Mouse (Mus musculus): ENCODE measurements around the gene Sh3rf1. TPM values are rescaled to one million over a fixed set of nuclear protein-coding genes. Genes with fewer than 3 reads are reported as not detected.

Gene Sh3rf1
- polyA plus RNA-seq, 1 experiment from 2014 or later, result 15.5 TPM

DNA sequence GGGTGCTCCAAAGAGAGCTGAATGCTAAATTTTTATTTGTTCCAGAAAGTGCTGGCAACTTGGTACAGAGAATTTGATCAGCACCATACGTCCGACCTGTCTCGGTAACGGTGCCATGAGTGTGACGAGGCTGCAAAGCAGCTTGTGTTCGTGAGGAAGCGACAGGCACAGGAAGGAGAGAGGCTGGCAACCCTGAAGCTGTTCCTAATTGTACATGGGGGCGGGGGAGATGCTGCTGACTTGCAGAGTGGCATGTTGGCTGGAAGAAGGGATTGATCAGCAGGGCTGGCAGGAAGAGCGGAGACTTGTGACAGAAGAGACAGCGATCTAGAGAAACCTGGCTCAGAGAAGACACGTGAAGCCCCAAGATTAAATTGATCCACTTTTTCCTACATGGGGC, 197.9 kb downstream of the Sh3rf1 start:
- Histone ChIP-seq H3K9me3 (ENCODE audit: control insufficient read depth, low read depth, low read length) (no peaks in the 10 kb centered on the region), H3K36me3 (ENCODE audit: control insufficient read depth, insufficient read depth, low read length) (no peaks in the 10 kb centered on the region), H3K4me1 (ENCODE audit: control insufficient read depth, insufficient read depth, low read length) (no peaks in the 10 kb centered on the region), H3K27me3 (ENCODE audit: control insufficient read depth, insufficient read depth, low read length) (no peaks in the 10 kb centered on the region), H3K4me2 (replicated peaks; ENCODE audit: low read depth, low read length) (no peak overlapping the region), H3K4me3 (ENCODE audit: low read depth, low read length) (no peak overlapping the region), H3K9ac (replicated peaks; ENCODE audit: low read depth, low read length) (no peak overlapping the region), H3K27ac (ENCODE audit: low read length) (no peak overlapping the region)
- WGBS, result 82% methylated on average over 11 of the region's 11 CpGs
- no peak for ATAC-seq (ENCODE audit: insufficient number of reproducible peaks, insufficient read depth, low FRiP score, low read depth)

DNA sequence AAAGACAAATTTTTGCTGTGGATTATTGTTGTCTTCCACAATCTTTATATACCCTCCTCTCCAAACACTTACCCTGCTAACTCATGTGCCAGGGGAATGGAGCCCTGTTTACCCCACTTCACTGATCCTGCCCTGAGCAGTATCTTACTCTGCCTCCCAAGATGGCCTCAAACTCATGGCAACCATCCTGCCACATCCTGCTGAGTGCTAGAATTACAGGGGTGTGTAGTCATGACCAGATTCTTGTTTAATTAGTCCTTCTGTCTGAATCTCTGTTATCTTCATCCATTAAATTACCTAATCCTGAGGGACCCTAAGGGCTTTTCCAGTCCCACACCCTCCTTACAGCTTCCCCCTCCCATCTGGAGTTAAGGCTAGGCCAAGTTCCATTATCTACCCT, 201.5 kb downstream of the Sh3rf1 start:
- H3K27me3 ChIP-seq (ENCODE audit: control insufficient read depth, insufficient read depth, low read length), result no peaks in the 10 kb centered on the region
- ATAC-seq (ENCODE audit: insufficient number of reproducible peaks, insufficient read depth, low FRiP score, low read depth), result no peak
- H3K9me3 ChIP-seq (ENCODE audit: control insufficient read depth, low read depth, low read length), result no peaks in the 10 kb centered on the region
- H3K9ac ChIP-seq (replicated peaks; ENCODE audit: low read depth, low read length), result no peak overlapping the region
- no peak overlapping the region for H3K27ac ChIP-seq (ENCODE audit: low read length)
- H3K36me3 ChIP-seq (ENCODE audit: control insufficient read depth, insufficient read depth, low read length), result no peaks in the 10 kb centered on the region
- H3K4me1 ChIP-seq (ENCODE audit: control insufficient read depth, insufficient read depth, low read length), result 0 out of 2 replicates have a peak, but pooled peaks cover 2% of the 10 kb centered on the region
- no peak overlapping the region for H3K4me2 ChIP-seq (replicated peaks; ENCODE audit: low read depth, low read length)
- no peak overlapping the region for H3K4me3 ChIP-seq (ENCODE audit: low read depth, low read length)

DNA sequence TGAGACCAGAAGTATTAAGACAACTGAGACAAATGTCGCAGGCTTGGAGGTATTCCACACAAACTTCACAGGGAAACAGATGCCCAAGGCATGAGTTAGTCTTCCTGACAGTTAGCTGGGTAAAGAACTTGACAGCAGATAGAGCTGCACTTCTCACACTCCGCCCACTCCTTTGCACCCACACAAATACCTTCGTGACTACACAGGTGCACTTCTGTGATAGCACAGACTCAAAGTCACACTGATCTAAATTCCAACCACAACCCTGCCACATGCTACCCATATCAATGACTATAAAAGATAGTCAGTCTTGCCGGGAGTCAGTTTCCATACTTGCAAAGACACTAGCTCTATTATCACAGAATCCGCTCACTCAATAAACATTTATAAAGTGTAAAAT, 202.4 kb downstream of the Sh3rf1 start:
- no peaks in the 10 kb centered on the region for H3K27me3 ChIP-seq (ENCODE audit: control insufficient read depth, insufficient read depth, low read length)
- no peak overlapping the region for H3K9ac ChIP-seq (replicated peaks; ENCODE audit: low read depth, low read length)
- no peaks in the 10 kb centered on the region for H3K36me3 ChIP-seq (ENCODE audit: control insufficient read depth, insufficient read depth, low read length)
- no peaks in the 10 kb centered on the region for H3K9me3 ChIP-seq (ENCODE audit: control insufficient read depth, low read depth, low read length)
- no peak overlapping the region for H3K4me2 ChIP-seq (replicated peaks; ENCODE audit: low read depth, low read length)
- 74% methylated on average over 5 of the region's 5 CpGs for WGBS
- 0 out of 2 replicates have a peak, but pooled peaks cover 2% of the 10 kb centered on the region for H3K4me1 ChIP-seq (ENCODE audit: control insufficient read depth, insufficient read depth, low read length)
- no peak for ATAC-seq (ENCODE audit: insufficient number of reproducible peaks, insufficient read depth, low FRiP score, low read depth)
- H3K27ac ChIP-seq (ENCODE audit: low read length), result no peak overlapping the region
- H3K4me3 ChIP-seq (ENCODE audit: low read depth, low read length), result no peak overlapping the region

GRCm38 (mm10) chr8:61426671-61427070, 203.0 kb downstream of the Sh3rf1 start:
- no peak overlapping the region for H3K4me3 ChIP-seq (ENCODE audit: low read depth, low read length)
- ATAC-seq (ENCODE audit: insufficient number of reproducible peaks, insufficient read depth, low FRiP score, low read depth), result no peak

DNA sequence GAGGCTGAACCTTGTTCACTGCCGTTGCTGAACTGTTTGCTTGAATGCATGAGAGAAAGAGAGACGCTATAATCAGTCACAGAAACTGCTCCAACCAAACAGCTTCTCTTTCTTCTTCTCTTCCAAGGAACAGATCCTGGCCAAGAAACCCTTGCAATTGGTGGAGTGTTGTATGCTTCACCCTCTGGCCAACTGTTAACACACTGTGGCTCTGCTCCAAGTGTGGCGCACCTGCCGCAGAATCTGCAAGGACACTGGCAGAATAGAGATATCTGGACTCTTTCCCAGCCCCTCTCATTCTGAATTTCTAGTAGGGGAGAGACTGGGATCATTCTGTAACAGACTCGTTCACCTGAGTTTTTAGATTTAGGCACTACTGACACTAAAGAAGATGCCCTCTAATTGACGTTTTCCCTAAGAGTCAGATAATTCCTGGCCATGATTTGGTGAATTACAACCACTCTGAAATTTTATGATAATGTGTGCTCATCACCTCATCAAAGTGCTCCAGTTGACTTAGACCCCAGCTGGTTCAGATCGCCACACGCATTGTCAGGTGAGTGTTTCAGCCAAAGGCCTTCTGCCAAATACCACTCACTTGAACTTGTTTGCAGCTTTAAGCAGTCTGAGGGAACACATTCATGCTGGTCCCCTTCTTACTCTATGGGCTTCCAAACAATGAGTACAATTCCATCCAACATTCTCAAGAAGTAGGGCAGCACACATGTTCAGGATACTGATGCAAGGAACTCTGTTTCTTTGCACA, 204.4 kb downstream of the Sh3rf1 start:
- 67% methylated on average over 8 of the region's 8 CpGs for WGBS
- no peak for ATAC-seq (ENCODE audit: insufficient number of reproducible peaks, insufficient read depth, low FRiP score, low read depth)

More at GRCm38 (mm10) chr8:61426671-61427070, 203.0 kb downstream of the Sh3rf1 start:
- Histone ChIP-seq H3K9ac (replicated peaks; ENCODE audit: low read depth, low read length) (no peak overlapping the region), H3K4me1 (ENCODE audit: control insufficient read depth, insufficient read depth, low read length) (0 out of 2 replicates have a peak, but pooled peaks cover 2% of the 10 kb centered on the region), H3K36me3 (ENCODE audit: control insufficient read depth, insufficient read depth, low read length) (no peaks in the 10 kb centered on the region), H3K9me3 (ENCODE audit: control insufficient read depth, low read depth, low read length) (no peaks in the 10 kb centered on the region), H3K27me3 (ENCODE audit: control insufficient read depth, insufficient read depth, low read length) (no peaks in the 10 kb centered on the region), H3K4me2 (replicated peaks; ENCODE audit: low read depth, low read length) (no peak overlapping the region), H3K27ac (ENCODE audit: low read length) (no peak overlapping the region)
- 59% methylated on average over 5 of the region's 5 CpGs for WGBS

GRCm38 (mm10) chr8:61428821-61429482, 205.3 kb downstream of the Sh3rf1 start:
- no peak overlapping the region for H3K9ac ChIP-seq (replicated peaks; ENCODE audit: low read depth, low read length)
- no peaks in the 10 kb centered on the region for H3K27me3 ChIP-seq (ENCODE audit: control insufficient read depth, insufficient read depth, low read length)
- no peak overlapping the region for H3K4me3 ChIP-seq (ENCODE audit: low read depth, low read length)
- H3K4me2 ChIP-seq (replicated peaks; ENCODE audit: low read depth, low read length), result no peak overlapping the region
- 0 out of 2 replicates have a peak, but pooled peaks cover 2% of the 10 kb centered on the region for H3K4me1 ChIP-seq (ENCODE audit: control insufficient read depth, insufficient read depth, low read length)
- ATAC-seq (ENCODE audit: insufficient number of reproducible peaks, insufficient read depth, low FRiP score, low read depth), result peak; percentile 53; the same call in 1 of the 2 replicates
- no peaks in the 10 kb centered on the region for H3K36me3 ChIP-seq (ENCODE audit: control insufficient read depth, insufficient read depth, low read length)
- H3K9me3 ChIP-seq (ENCODE audit: control insufficient read depth, low read depth, low read length), result no peaks in the 10 kb centered on the region
- peak overlapping the region; percentile 44; the same call in 1 of the 2 replicates for H3K27ac ChIP-seq (ENCODE audit: low read length)
- WGBS, result 37% methylated on average over 4 of the region's 4 CpGs

More for the DNA sequence above, 204.4 kb downstream of the Sh3rf1 start:
- Histone ChIP-seq H3K4me1 (ENCODE audit: control insufficient read depth, insufficient read depth, low read length) (0 out of 2 replicates have a peak, but pooled peaks cover 2% of the 10 kb centered on the region), H3K9me3 (ENCODE audit: control insufficient read depth, low read depth, low read length) (no peaks in the 10 kb centered on the region), H3K36me3 (ENCODE audit: control insufficient read depth, insufficient read depth, low read length) (no peaks in the 10 kb centered on the region), H3K27ac (ENCODE audit: low read length) (peak overlapping the region; percentile 34; the same call in 1 of the 2 replicates), H3K4me2 (replicated peaks; ENCODE audit: low read depth, low read length) (no peak overlapping the region), H3K9ac (replicated peaks; ENCODE audit: low read depth, low read length) (no peak overlapping the region), H3K4me3 (ENCODE audit: low read depth, low read length) (no peak overlapping the region), H3K27me3 (ENCODE audit: control insufficient read depth, insufficient read depth, low read length) (no peaks in the 10 kb centered on the region)

DNA sequence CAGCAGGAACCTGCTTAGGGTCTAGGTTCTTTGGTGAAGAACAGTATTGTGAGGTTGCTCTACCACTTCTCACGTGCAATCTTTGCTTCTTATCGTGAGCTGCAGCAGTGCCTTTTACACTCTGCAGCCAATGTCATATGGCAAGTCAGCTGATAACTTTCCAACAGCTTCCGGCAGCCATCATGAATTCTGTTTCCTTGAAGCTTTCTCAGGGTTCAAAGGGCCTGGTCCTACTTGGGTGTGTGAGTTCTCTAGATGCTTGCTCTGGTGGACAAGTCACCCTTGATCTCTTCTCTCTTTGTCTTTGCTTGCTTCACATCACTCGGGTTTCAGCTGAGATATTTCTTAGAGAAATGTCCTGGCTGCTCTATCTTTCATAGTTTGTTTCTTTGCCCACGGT, 211.8 kb downstream of the Sh3rf1 start:
- peaks cover 4% of the 10 kb centered on the region; the same call in 1 of the 2 replicates for H3K9me3 ChIP-seq (ENCODE audit: control insufficient read depth, low read depth, low read length)
- H3K9ac ChIP-seq (replicated peaks; ENCODE audit: low read depth, low read length), result no peak overlapping the region
- H3K27me3 ChIP-seq (ENCODE audit: control insufficient read depth, insufficient read depth, low read length), result no peaks in the 10 kb centered on the region
- H3K4me3 ChIP-seq (ENCODE audit: low read depth, low read length), result no peak overlapping the region
- peaks cover 4% of the 10 kb centered on the region; the same call in 1 of the 2 replicates for H3K4me1 ChIP-seq (ENCODE audit: control insufficient read depth, insufficient read depth, low read length)
- no peak for ATAC-seq (ENCODE audit: insufficient number of reproducible peaks, insufficient read depth, low FRiP score, low read depth)
- H3K4me2 ChIP-seq (replicated peaks; ENCODE audit: low read depth, low read length), result no peak overlapping the region
- H3K36me3 ChIP-seq (ENCODE audit: control insufficient read depth, insufficient read depth, low read length), result no peaks in the 10 kb centered on the region
- H3K27ac ChIP-seq (ENCODE audit: low read length), result no peak overlapping the region
- WGBS, result 85% methylated on average over 5 of the region's 5 CpGs

- Histone ChIP-seq H3K9me3 (ENCODE audit: control insufficient read depth, low read depth, low read length) (peaks cover 11% of the 10 kb centered on the region; the same call in 1 of the 2 replicates), H3K27me3 (ENCODE audit: control insufficient read depth, insufficient read depth, low read length) (no peaks in the 10 kb centered on the region), H3K4me3 (ENCODE audit: low read depth, low read length) (no peak overlapping the region), H3K36me3 (ENCODE audit: control insufficient read depth, insufficient read depth, low read length) (no peaks in the 10 kb centered on the region), H3K27ac (ENCODE audit: low read length) (no peak overlapping the region), H3K4me1 (ENCODE audit: control insufficient read depth, insufficient read depth, low read length) (peaks cover 4% of the 10 kb centered on the region; the same call in 1 of the 2 replicates), H3K4me2 (replicated peaks; ENCODE audit: low read depth, low read length) (no peak overlapping the region), H3K9ac (replicated peaks; ENCODE audit: low read depth, low read length) (no peak overlapping the region)
- no peak for ATAC-seq (ENCODE audit: insufficient number of reproducible peaks, insufficient read depth, low FRiP score, low read depth)
- WGBS, result 77% methylated on average over 3 of the region's 3 CpGs
Observed at GRCm38 (mm10) chr8:61436147-61436546, 212.5 kb downstream of the Sh3rf1 start.
